Mouse (Mus musculus) kidney, embryonic 15.5 days (tissue): Measurements from ENCODE around the gene Harbi1. TPM values are rescaled to one million over a fixed set of nuclear protein-coding genes. Genes with fewer than 3 reads are reported as not detected.

Experiments used
- ATAC-seq: fragments of 200-750 bp; cut with Nextera tagmentation; replicated peaks from 2 replicates; pipeline ENCODE4 v1.8.0; 2017; ENCODE audit warnings: moderate TSS enrichment; ENCODE audit not compliant: low FRiP score
- H3K27ac ChIP-seq: fragments of 300-500 bp; sonication (generic); 2 replicates; pipeline ENCODE4 v1.5.1; 2015; ENCODE audit warnings: mild to moderate bottlenecking, inconsistent platforms
- H3K27me3 ChIP-seq: fragments of 300-500 bp; sonication (generic); 2 replicates; pipeline ENCODE4 v1.6.1; 2015; ENCODE audit warnings: inconsistent platforms
- H3K36me3 ChIP-seq: fragments of 300-500 bp; sonication (generic); 2 replicates; pipeline ENCODE4 v1.6.1; 2015; ENCODE audit warnings: inconsistent platforms
- H3K4me1 ChIP-seq: fragments of 300-500 bp; sonication (generic); 2 replicates; pipeline ENCODE4 v1.6.1; 2015; ENCODE audit warnings: inconsistent platforms
- H3K4me2 ChIP-seq: fragments of 300-500 bp; sonication (generic); 2 replicates; pipeline ENCODE4 v1.6.1; 2015; ENCODE audit warnings: moderate library complexity, mild to moderate bottlenecking, inconsistent platforms
- H3K4me3 ChIP-seq: fragments of 300-500 bp; sonication (generic); replicated peaks from 2 replicates; pipeline ENCODE4 v1.5.1; 2015; ENCODE audit warnings: mild to moderate bottlenecking, inconsistent platforms
- H3K9ac ChIP-seq: fragments of 300-500 bp; sonication (generic); 2 replicates; pipeline ENCODE4 v1.6.1; 2015; ENCODE audit warnings: mild to moderate bottlenecking, inconsistent platforms
- H3K9me3 ChIP-seq: fragments of 300-500 bp; sonication (generic); replicated peaks from 2 replicates; pipeline ENCODE4 v1.6.1; 2016; ENCODE audit warnings: inconsistent platforms
- WGBS: fragments of 180-500 bp; shearing (Covaris S2); methylation state at CpG from one replicate; pipeline ENCODE4 v1.1.7; 2015; ENCODE audit warnings: mixed read lengths; 5-methylcytosine and 5-hydroxymethylcytosine counted together
- polyA plus RNA-seq: library from polyadenylated mRNA; unstranded; fragments of >200 nt; fragmentation: Nextera tagmentation; extraction: Ambion mirVana; gene quantifications from 2 replicates; pipeline ENCODE4 v1.2.1, GENCODE M21; 2015

Harbi1 gene
- polyA plus RNA-seq, 1 experiment from 2014 or later: 22.4 TPM

GRCm38 (mm10) chr2:91683919-91684318, 26.7 kb upstream of the Harbi1 start:
- Histone ChIP-seq H3K36me3 (peaks cover 85% of the 10 kb centered on the region), H3K9ac (no peak overlapping the region), H3K27ac (no peak overlapping the region), H3K4me1 (no peaks in the 10 kb centered on the region), H3K9me3 (no peaks in the 10 kb centered on the region), H3K4me3 (no peak overlapping the region), H3K4me2 (no peak overlapping the region), H3K27me3 (no peaks in the 10 kb centered on the region)
- 81% methylated on average over 8 of the region's 8 CpGs for WGBS
- no peak for ATAC-seq

- no peak overlapping the region for H3K4me3 ChIP-seq
- no peak for ATAC-seq
- H3K9me3 ChIP-seq: no peaks in the 10 kb centered on the region
- H3K4me1 ChIP-seq: no peaks in the 10 kb centered on the region
- no peaks in the 10 kb centered on the region for H3K27me3 ChIP-seq
- H3K36me3 ChIP-seq: peaks cover 58% of the 10 kb centered on the region
- no peak overlapping the region for H3K27ac ChIP-seq
- H3K4me2 ChIP-seq: no peak overlapping the region
- 74% methylated on average over 7 of the region's 7 CpGs for WGBS
- H3K9ac ChIP-seq: no peak overlapping the region
These were observed 21.2 kb upstream of the Harbi1 start for GRCm38 (mm10) chr2:91689452-91689851.

- ATAC-seq: no peak
- Histone ChIP-seq H3K9me3 (no peaks in the 10 kb centered on the region), H3K27me3 (no peaks in the 10 kb centered on the region), H3K4me1 (no peaks in the 10 kb centered on the region), H3K27ac (no peak overlapping the region), H3K9ac (no peak overlapping the region), H3K36me3 (peaks cover 25% of the 10 kb centered on the region), H3K4me2 (no peak overlapping the region), H3K4me3 (no peak overlapping the region)
- 85% methylated on average over 10 of the region's 10 CpGs for WGBS
These were observed 15.0 kb upstream of the Harbi1 start for GRCm38 (mm10) chr2:91695436-91696224.

- no peak overlapping the region for H3K27ac ChIP-seq
- H3K4me3 ChIP-seq: no peak overlapping the region
- no peaks in the 10 kb centered on the region for H3K27me3 ChIP-seq
- no peak overlapping the region for H3K4me2 ChIP-seq
- ATAC-seq: no peak
- no peaks in the 10 kb centered on the region for H3K4me1 ChIP-seq
- H3K9me3 ChIP-seq: no peaks in the 10 kb centered on the region
- WGBS: 87% methylated on average over 1 of the region's 1 CpGs
- peaks cover 23% of the 10 kb centered on the region for H3K36me3 ChIP-seq
- H3K9ac ChIP-seq: no peak overlapping the region
These were observed 14.4 kb upstream of the Harbi1 start for GRCm38 (mm10) chr2:91696225-91696590.

GRCm38 (mm10) chr2:91699225-91699624, 11.4 kb upstream of the Harbi1 start:
- Histone ChIP-seq H3K27me3 (no peaks in the 10 kb centered on the region), H3K4me3 (no peak overlapping the region), H3K4me2 (no peak overlapping the region), H3K36me3 (peaks cover 12% of the 10 kb centered on the region), H3K27ac (no peak overlapping the region), H3K9ac (no peak overlapping the region), H3K9me3 (no peaks in the 10 kb centered on the region), H3K4me1 (no peaks in the 10 kb centered on the region)
- WGBS: 68% methylated on average over 1 of the region's 1 CpGs
- ATAC-seq: no peak

GRCm38 (mm10) chr2:91701366-91701765, 9.3 kb upstream of the Harbi1 start:
- no peaks in the 10 kb centered on the region for H3K36me3 ChIP-seq
- no peak overlapping the region for H3K4me2 ChIP-seq
- ATAC-seq: no peak
- no peaks in the 10 kb centered on the region for H3K27me3 ChIP-seq
- H3K4me3 ChIP-seq: no peak overlapping the region
- H3K9ac ChIP-seq: no peak overlapping the region
- no peaks in the 10 kb centered on the region for H3K4me1 ChIP-seq
- 93% methylated on average over 2 of the region's 2 CpGs for WGBS
- H3K9me3 ChIP-seq: no peaks in the 10 kb centered on the region
- H3K27ac ChIP-seq: no peak overlapping the region

- no peak for ATAC-seq
- no peaks in the 10 kb centered on the region for H3K9me3 ChIP-seq
- no peaks in the 10 kb centered on the region for H3K36me3 ChIP-seq
- WGBS: 81% methylated on average over 6 of the region's 6 CpGs
- peaks cover 9% of the 10 kb centered on the region for H3K4me1 ChIP-seq
- no peak overlapping the region for H3K27ac ChIP-seq
- no peak overlapping the region for H3K9ac ChIP-seq
- no peak overlapping the region for H3K4me2 ChIP-seq
- H3K4me3 ChIP-seq: no peak overlapping the region
- no peaks in the 10 kb centered on the region for H3K27me3 ChIP-seq
These were observed 4.9 kb upstream of the Harbi1 start for GRCm38 (mm10) chr2:91705736-91706135.

- Histone ChIP-seq H3K9ac (no peak overlapping the region), H3K4me1 (peaks cover 12% of the 10 kb centered on the region), H3K27ac (no peak overlapping the region), H3K36me3 (no peaks in the 10 kb centered on the region), H3K4me2 (no peak overlapping the region), H3K27me3 (no peaks in the 10 kb centered on the region), H3K4me3 (no peak overlapping the region), H3K9me3 (no peaks in the 10 kb centered on the region)
- no peak for ATAC-seq
These were observed 4.2 kb upstream of the Harbi1 start for GRCm38 (mm10) chr2:91706456-91706855.

- Histone ChIP-seq H3K27ac (no peak overlapping the region), H3K9me3 (no peaks in the 10 kb centered on the region), H3K36me3 (no peaks in the 10 kb centered on the region), H3K4me2 (no peak overlapping the region), H3K4me1 (peaks cover 23% of the 10 kb centered on the region), H3K4me3 (no peak overlapping the region), H3K27me3 (no peaks in the 10 kb centered on the region), H3K9ac (no peak overlapping the region)
- no peak for ATAC-seq
- 91% methylated on average over 6 of the region's 6 CpGs for WGBS
These were observed 2.3 kb upstream of the Harbi1 start for GRCm38 (mm10) chr2:91708361-91708760.

GRCm38 (mm10) chr2:91711256-91711925, 739 bp downstream of the Harbi1 start:
- Histone ChIP-seq H3K9me3 (no peaks in the 10 kb centered on the region), H3K27me3 (no peaks in the 10 kb centered on the region), H3K36me3 (peaks cover 5% of the 10 kb centered on the region), H3K4me1 (peaks cover 23% of the 10 kb centered on the region), H3K4me3 (peak overlapping the region; percentile 72), H3K27ac (peak overlapping the region; percentile 73), H3K9ac (peak overlapping the region; percentile 70), H3K4me2 (peak overlapping the region; percentile 73)
- WGBS: 4% methylated on average over 8 of the region's 8 CpGs
- peak; percentile 17; the same call in 1 of the 2 replicates for ATAC-seq

- H3K4me1 ChIP-seq: peaks cover 13% of the 10 kb centered on the region
- no peak overlapping the region for H3K4me3 ChIP-seq
- H3K27me3 ChIP-seq: no peaks in the 10 kb centered on the region
- no peak overlapping the region for H3K9ac ChIP-seq
- ATAC-seq: no peak
- H3K27ac ChIP-seq: no peak overlapping the region
- WGBS: 94% methylated on average over 1 of the region's 1 CpGs
- peaks cover 13% of the 10 kb centered on the region for H3K36me3 ChIP-seq
- H3K4me2 ChIP-seq: no peak overlapping the region
- H3K9me3 ChIP-seq: no peaks in the 10 kb centered on the region
These were observed 4.3 kb downstream of the Harbi1 start for GRCm38 (mm10) chr2:91714921-91715320.

GRCm38 (mm10) chr2:91718276-91718675, 7.6 kb downstream of the Harbi1 start:
- Histone ChIP-seq H3K4me2 (no peak overlapping the region), H3K4me3 (no peak overlapping the region), H3K27ac (no peak overlapping the region), H3K27me3 (no peaks in the 10 kb centered on the region), H3K36me3 (peaks cover 28% of the 10 kb centered on the region), H3K9ac (no peak overlapping the region), H3K9me3 (no peaks in the 10 kb centered on the region), H3K4me1 (no peaks in the 10 kb centered on the region)
- WGBS: 70% methylated on average over 6 of the region's 6 CpGs
- no peak for ATAC-seq
